Mouse (Mus musculus) gastrocnemius, adult 18-20 months (tissue): ENCODE results near the gene Mettl23. TPM values are rescaled to one million over a fixed set of nuclear protein-coding genes. Genes with fewer than 3 reads are reported as not detected.
"Not testable (repeated sequence)": the region's sequence is repeated elsewhere in the genome, so short reads cannot be mapped to it uniquely, and the experiment has no call there.

Experiments
- DNase-seq: peaks from one replicate; pipeline ENCODE4 v3.0.0; 2021; ENCODE audit warnings: low spot score
- total RNA-seq, 2 experiments: library from RNA; stranded (reverse); gene quantifications; 2 replicates each; pipeline ENCODE4 v1.2.3; 2021

The Mettl23 gene
- total RNA-seq, 2 experiments from 2014 or later: 40.1 to 41.4 TPM

- DNase-seq: no peak
Observed at GRCm38 (mm10) chr11:116818722-116819121, 24.4 kb upstream of the Mettl23 start.

- no peak for DNase-seq
Observed at GRCm38 (mm10) chr11:116819932-116820593, 23.0 kb upstream of the Mettl23 start.

GRCm38 (mm10) chr11:116821057-116821940 is 21.8 kb upstream of the Mettl23 start:
- no peak for DNase-seq

GRCm38 (mm10) chr11:116822215-116822614 is 20.9 kb upstream of the Mettl23 start:
- no peak for DNase-seq

GRCm38 (mm10) chr11:116822626-116823025 is 20.5 kb upstream of the Mettl23 start:
- no peak for DNase-seq

- no peak for DNase-seq
Observed at GRCm38 (mm10) chr11:116823255-116823654, 19.8 kb upstream of the Mettl23 start.

- not testable (repeated sequence) for DNase-seq
Observed at GRCm38 (mm10) chr11:116823885-116824284, 19.2 kb upstream of the Mettl23 start.

- DNase-seq: no peak
Observed at GRCm38 (mm10) chr11:116825230-116825629, 17.8 kb upstream of the Mettl23 start.

GRCm38 (mm10) chr11:116826550-116827504 is 16.3 kb upstream of the Mettl23 start:
- no peak for DNase-seq

GRCm38 (mm10) chr11:116827534-116828165 is 15.4 kb upstream of the Mettl23 start, which contains the start of gene Mxra7:
Mxra7 (minus strand) TSS chr11:116828046.
- DNase-seq: peak; percentile 83

- no peak for DNase-seq
Observed at GRCm38 (mm10) chr11:116832172-116832685, 10.8 kb upstream of the Mettl23 start.

GRCm38 (mm10) chr11:116834954-116835353 is 8.1 kb upstream of the Mettl23 start:
- no peak for DNase-seq

GRCm38 (mm10) chr11:116836283-116836682 is 6.8 kb upstream of the Mettl23 start:
- no peak for DNase-seq

- DNase-seq: no peak
Observed at GRCm38 (mm10) chr11:116837441-116837840, 5.6 kb upstream of the Mettl23 start.

GRCm38 (mm10) chr11:116838936-116839335 is 4.1 kb upstream of the Mettl23 start:
- DNase-seq: peak; percentile 53

GRCm38 (mm10) chr11:116839601-116840000 is 3.5 kb upstream of the Mettl23 start:
- DNase-seq: no peak

- DNase-seq: no peak
Observed at GRCm38 (mm10) chr11:116840748-116841147, 2.3 kb upstream of the Mettl23 start.

- DNase-seq: peak; percentile 56
Observed at GRCm38 (mm10) chr11:116842531-116843260, 382 bp upstream of the Mettl23 start.

GRCm38 (mm10) chr11:116846593-116847181 is 3.6 kb downstream of the Mettl23 start:
- no peak for DNase-seq
